Mouse (Mus musculus): ENCODE measurements around the gene Spata21.

Gene Spata21

GRCm38 (mm10) chr4:141160193-141160592 lies 72.1 kb downstream of the Spata21 start:
- no peak for DNase-seq

GRCm38 (mm10) chr4:141161699-141162208 lies 73.6 kb downstream of the Spata21 start:
- no peak for DNase-seq
